Mouse (Mus musculus) ES-E14 (cell line): ENCODE results near the gene Mrpl12. TPM values are rescaled to one million over a fixed set of nuclear protein-coding genes. Genes with fewer than 3 reads are reported as not detected.

Source experiments
- DNase-seq: peaks from one replicate; pipeline ENCODE4 v3.0.0-alpha.2; 2013; ENCODE audit warnings: low read depth, low spot score
- H3K27ac ChIP-seq: 2 replicates; pipeline ENCODE4 v1.5.1; 2012; ENCODE audit warnings: low read depth, mild to moderate bottlenecking, low read length, moderate library complexity, mixed read lengths; ENCODE audit not compliant: poor library complexity, insufficient read depth, severe bottlenecking
- H3K36me3 ChIP-seq: 2 replicates; pipeline ENCODE4 v1.6.1; 2012; ENCODE audit warnings: mild to moderate bottlenecking, low read length, moderate library complexity, mixed read lengths; ENCODE audit not compliant: control insufficient read depth, poor library complexity, insufficient read depth, severe bottlenecking
- H3K4me1 ChIP-seq, 2 experiments: fragments of 150-350 bp in 1 of 2; sonication (generic) in 1 of 2; 2 replicates each; pipeline ENCODE4 v1.6.1; 2012; ENCODE audit warnings: low read length in 2 of 2, mild to moderate bottlenecking in 1 of 2, mixed read lengths in 1 of 2; ENCODE audit not compliant: control insufficient read depth in 2 of 2, insufficient read depth in 2 of 2, poor library complexity in 1 of 2
- H3K4me3 ChIP-seq, 2 experiments: fragments of 150-350 bp in 1 of 2; sonication (generic) in 1 of 2; 2 replicates each; pipeline ENCODE4 v1.5.1; 2012; ENCODE audit warnings: low read length in 2 of 2, low read depth in 1 of 2, mild to moderate bottlenecking in 1 of 2, mixed read lengths in 1 of 2; ENCODE audit not compliant: insufficient read depth in 1 of 2, poor library complexity in 1 of 2, severe bottlenecking in 1 of 2
- H3K9ac ChIP-seq: 2 replicates; pipeline ENCODE4 v1.6.1; 2012; ENCODE audit warnings: low read depth, mild to moderate bottlenecking, low read length, mixed read lengths; ENCODE audit not compliant: poor library complexity, insufficient read depth, severe bottlenecking
- H3K9me3 ChIP-seq: fragments of 150-350 bp; sonication (generic); 2 replicates; pipeline ENCODE4 v1.6.1; 2012; ENCODE audit warnings: low read depth, mild to moderate bottlenecking, low read length; ENCODE audit not compliant: control insufficient read depth, insufficient read depth
- CHD2 ChIP-seq: IDR thresholded peaks from 2 replicates; pipeline ENCODE4 v1.6.1; 2014; ENCODE audit warnings: mild to moderate bottlenecking, low read depth, low read length, inconsistent platforms
- HCFC1 ChIP-seq: IDR thresholded peaks from 2 replicates; pipeline ENCODE4 v1.6.1; 2012; ENCODE audit warnings: low read length, inconsistent platforms, borderline replicate concordance; ENCODE audit not compliant: insufficient read depth
- MAFK ChIP-seq: IDR thresholded peaks from 2 replicates; pipeline ENCODE4 v1.6.1; 2014; ENCODE audit warnings: mild to moderate bottlenecking, low read depth, low read length, inconsistent platforms; ENCODE audit not compliant: insufficient read depth
- ZC3H11A ChIP-seq: IDR thresholded peaks from 2 replicates; pipeline ENCODE4 v1.6.1; 2012; ENCODE audit warnings: low read depth, mild to moderate bottlenecking, inconsistent platforms, low read length, borderline replicate concordance
- ZNF384 ChIP-seq: IDR thresholded peaks from 2 replicates; pipeline ENCODE4 v1.6.1; 2012; ENCODE audit warnings: low read depth, low read length, inconsistent platforms
- in situ Hi-C, 2 experiments: fragments of 600-800 bp; cut with MboI; formaldehyde crosslinking; loops; one replicate each; pipeline ENCODE4 v1.15.1; 2025; ENCODE audit warnings: low sequenced_read_pairs in 2 of 2, inconsistent platforms in 1 of 2; ENCODE audit not compliant: unreplicated experiment in 2 of 2
- total RNA-seq: library from RNA; depleted of rRNA; stranded (reverse); fragments of 300-350 nt; gene quantifications from 2 replicates; pipeline ENCODE4 v1.2.3, GENCODE M21; 2012

Gene Mrpl12
- total RNA-seq, 1 experiment: 136 TPM

- no peaks in the 10 kb centered on the region for H3K9me3 ChIP-seq
- TF ChIP-seq HCFC1 (no peak), ZNF384 (no peak), CHD2 (no peak), MAFK (no peak), ZC3H11A (no peak)
- in situ Hi-C loops: no loop called here
- peak within 1 kb of the TSS; percentile 62 for H3K9ac ChIP-seq
- DNase-seq: no peak
- H3K36me3 ChIP-seq: no peaks in the 10 kb centered on the region
- peak within 1 kb of the TSS; percentile 71 to 79 for H3K4me3 ChIP-seq
- H3K4me1 ChIP-seq: peaks cover 0 to 2% of the 10 kb centered on the region in 2 experiments; a peak in 1 of 4 replicates
- no peak within 1 kb of the TSS for H3K27ac ChIP-seq
Observed at GRCm38 (mm10) chr11:120530085-120530964, 45.9 kb downstream of the Mrpl12 start, which contains the start of gene Gcgr. TSS of gene Gcgr (plus strand) at chr11:120530699.

GRCm38 (mm10) chr11:120531646-120532045, 47.2 kb downstream of the Mrpl12 start:
- Histone ChIP-seq H3K9ac (no peak overlapping the region), H3K36me3 (no peaks in the 10 kb centered on the region), H3K27ac (no peak overlapping the region), H3K4me3 (no peak overlapping the region), H3K9me3 (no peaks in the 10 kb centered on the region), H3K4me1 (peaks cover 0 to 2% of the 10 kb centered on the region in 2 experiments; a peak in 1 of 4 replicates)
- TF ChIP-seq CHD2 (no peak), ZC3H11A (no peak), HCFC1 (no peak), MAFK (no peak), ZNF384 (no peak)
- in situ Hi-C loops: no loop called here
- no peak for DNase-seq

DNA sequence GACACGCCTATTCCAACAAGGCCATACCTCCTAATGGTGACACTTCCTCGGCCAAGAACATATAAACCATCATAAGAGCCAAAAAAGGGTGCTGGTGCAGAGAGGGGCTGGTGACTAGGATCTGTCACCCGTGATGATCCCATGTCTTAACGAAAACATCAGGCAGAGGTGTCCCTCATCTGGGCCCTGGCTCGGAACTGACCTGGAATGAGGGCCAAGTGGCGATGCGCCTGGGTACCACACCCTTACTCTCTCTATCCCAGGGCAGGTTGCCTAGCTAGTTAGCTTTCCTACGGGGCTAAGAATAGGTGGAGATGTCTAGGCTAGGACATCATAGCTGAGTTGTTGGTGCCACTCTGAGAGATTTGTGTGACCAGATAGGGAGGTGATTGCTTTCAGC, 49.7 kb downstream of the Mrpl12 start:
- Histone ChIP-seq H3K4me1 (peaks cover 0 to 5% of the 10 kb centered on the region in 2 experiments; a peak in 1 of 4 replicates), H3K9me3 (no peaks in the 10 kb centered on the region), H3K9ac (no peak overlapping the region), H3K27ac (no peak overlapping the region), H3K36me3 (no peaks in the 10 kb centered on the region), H3K4me3 (no peak overlapping the region)
- TF ChIP-seq ZNF384: no peak
- TF ChIP-seq CHD2: no peak
- TF ChIP-seq MAFK: no peak
- no peak for TF ChIP-seq HCFC1
- TF ChIP-seq ZC3H11A: no peak
- in situ Hi-C loops: no loop called here
- no peak for DNase-seq

DNA sequence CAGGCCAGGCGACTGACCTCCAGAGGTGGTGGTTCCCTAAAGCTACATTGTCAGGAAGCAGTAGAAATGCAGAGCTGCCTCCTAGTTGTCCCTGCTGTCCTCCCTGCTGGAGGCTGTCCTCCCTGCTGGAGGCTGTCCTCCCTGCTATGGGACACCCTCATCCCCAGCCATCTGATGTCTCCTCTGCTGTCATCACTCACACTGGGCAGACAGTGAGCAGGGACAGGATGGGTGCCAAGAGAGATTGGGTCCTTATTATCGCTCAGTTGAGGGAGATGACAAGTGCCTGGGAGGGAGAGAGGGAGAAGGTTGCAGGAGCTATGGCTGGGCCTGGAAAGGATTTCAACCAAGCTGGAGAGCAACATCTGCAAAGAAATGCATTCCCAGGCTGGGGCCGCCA, 50.7 kb downstream of the Mrpl12 start:
- Histone ChIP-seq H3K9ac (no peak overlapping the region), H3K9me3 (no peaks in the 10 kb centered on the region), H3K27ac (no peak overlapping the region), H3K4me1 (peaks cover 0 to 16% of the 10 kb centered on the region in 2 experiments; a peak in 1 of 4 replicates), H3K4me3 (no peak overlapping the region), H3K36me3 (no peaks in the 10 kb centered on the region)
- no peak for DNase-seq
- in situ Hi-C loops: no loop called here
- no peak for TF ChIP-seq HCFC1
- no peak for TF ChIP-seq ZNF384
- no peak for TF ChIP-seq MAFK
- no peak for TF ChIP-seq ZC3H11A
- no peak for TF ChIP-seq CHD2
